Mouse (Mus musculus) cerebellum, postnatal 10 days (tissue): ENCODE results near the gene Polk.

Experiments
- DNase-seq, 2 experiments: peaks; one replicate each; pipeline ENCODE4 v3.0.0; 2021; ENCODE audit warnings: mixed read lengths in 2 of 2

Polk gene

DNA sequence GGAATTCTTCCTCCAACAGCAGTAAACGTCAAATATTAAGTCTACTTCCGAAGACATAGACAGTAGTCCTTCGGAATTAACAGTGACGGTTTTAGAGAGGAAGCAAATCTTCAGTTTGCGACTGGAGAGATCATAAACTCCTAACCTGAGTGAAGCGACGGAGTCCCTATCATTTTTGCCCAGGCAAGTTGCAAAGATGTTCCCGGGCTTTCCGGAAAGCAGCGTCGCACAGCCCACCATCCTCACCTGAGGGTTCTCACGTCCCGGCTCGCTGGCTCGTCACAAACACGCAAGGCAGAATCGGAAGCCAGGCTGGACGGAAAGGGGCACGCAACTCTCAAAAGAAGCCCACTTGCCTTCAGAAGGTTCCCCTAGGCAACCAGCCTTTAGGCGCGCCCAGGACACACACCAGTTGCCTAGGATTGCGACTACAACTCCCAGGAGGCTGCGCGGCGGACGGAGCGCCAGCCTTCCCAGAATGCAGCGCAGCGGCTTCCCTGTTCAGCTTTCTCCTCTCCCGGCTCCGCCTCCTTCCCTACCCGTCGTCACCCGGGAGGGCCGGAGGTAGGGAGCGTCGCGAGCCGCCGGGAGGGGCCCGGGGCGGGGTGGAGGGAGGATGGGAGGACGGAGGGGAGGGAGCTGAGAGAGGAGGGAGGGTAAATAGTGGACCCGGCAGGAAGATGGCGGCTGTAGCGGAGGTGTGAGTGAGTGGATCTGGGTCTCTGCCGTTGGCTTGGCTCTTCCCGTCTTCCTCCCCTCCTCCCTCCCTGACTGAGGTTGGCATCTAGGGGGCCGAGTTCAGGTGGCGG lies at the start of gene Polk, which contains the start of gene Col4a3bp:
Gene Polk (minus strand): TSS at position 499 of the 809 bp plus-strand sequence.
Gene Col4a3bp (plus strand): TSS at position 538 of the 809 bp plus-strand sequence.
- peak; percentile 96 to 99 for DNase-seq

DNA sequence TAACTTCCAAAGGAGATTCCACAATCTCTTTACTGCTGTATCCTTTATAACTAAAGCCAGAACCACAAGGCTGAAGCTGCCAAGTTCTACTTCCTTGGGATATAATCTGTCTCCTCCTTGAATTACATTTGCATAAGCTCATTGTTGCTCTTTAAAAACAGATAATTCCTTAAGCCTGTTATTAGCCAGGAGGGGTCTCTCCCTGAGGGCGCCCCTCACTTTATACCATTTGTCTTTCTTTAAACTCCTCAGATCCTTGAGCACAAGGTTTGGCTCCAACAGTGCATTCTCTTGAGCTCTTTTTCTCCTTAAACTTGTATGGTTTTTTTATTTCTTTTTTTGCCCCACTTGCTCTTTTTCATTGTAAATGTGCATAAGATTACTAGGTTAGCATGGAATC lies 46.3 kb upstream of the Polk start:
- no peak for DNase-seq

DNA sequence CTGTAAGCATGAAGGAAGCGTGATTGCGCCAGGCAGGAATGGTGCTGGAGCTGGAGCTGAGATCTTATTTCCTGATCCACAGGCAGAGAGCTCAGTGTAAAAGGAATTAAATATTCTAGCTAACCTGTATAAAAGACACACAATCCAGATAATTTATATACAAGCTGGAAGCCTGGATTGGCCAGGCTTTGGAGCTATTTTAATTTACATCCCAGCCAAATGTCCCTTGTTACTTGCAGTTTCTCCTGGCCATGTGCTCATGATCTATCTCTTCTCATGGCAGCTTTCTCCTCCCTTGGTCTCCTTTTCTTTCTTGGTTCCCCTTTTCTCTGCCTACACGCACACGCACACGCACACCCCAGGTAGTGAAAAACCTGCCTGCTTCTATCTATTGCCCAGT lies 44.2 kb upstream of the Polk start:
- DNase-seq, result no peak

DNA sequence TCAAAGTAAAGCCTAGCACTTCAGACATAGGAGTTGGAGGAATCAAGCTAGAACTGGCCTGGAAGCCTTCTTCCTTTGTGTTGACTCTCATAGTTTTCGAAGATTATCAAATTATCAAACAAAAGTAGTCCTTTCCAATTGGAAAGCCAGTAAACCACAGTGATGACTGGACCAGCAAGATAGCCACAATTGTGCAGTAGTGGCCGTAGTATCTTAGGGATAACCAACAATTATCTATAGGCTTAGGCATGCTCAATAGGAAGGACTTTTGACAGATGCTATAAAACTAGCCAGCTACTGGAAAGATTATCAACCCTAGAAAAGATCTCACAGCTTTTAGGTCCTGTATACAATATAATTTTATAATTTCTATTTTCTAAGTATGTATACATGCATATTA lies 41.8 kb upstream of the Polk start:
- DNase-seq, result no peak

DNA sequence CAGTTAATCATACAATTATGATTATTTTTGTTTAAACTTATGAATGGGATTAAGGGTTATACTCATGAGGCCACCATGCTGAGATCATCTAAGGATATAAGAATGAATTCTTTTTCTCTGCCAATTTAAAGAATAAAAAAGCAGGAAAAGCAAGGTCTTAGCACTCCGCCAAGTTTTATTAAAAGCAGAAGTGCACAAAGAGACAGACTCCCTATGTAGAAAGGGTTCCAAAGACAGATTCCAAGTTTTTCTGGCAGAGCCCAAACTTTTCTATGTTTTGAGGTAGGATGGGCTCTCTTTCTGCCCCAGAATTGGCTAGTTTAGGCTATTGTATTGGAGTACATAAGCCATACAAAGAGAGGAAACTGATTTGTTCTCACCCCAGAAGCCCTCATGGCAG lies 37.6 kb upstream of the Polk start:
- DNase-seq, result no peak

DNA sequence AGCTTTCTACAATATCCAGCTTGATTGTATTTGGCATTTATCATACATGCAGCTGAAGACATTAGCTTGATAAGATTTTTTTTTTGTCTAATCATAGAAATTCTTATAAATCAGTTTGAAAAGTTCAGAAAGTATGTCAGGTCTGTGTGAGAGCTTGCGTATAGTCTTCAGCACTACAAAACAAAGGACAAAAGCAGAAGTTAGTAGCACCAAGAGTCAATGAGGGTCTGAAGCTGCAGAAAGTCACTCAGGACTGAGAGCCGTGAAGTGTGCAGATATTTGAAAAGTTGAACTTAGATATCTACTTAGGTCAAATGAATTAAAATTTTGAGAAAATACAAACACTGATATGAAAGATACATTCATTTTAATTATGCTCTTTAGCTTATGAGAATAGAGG lies 36.7 kb upstream of the Polk start:
- no peak for DNase-seq

DNA sequence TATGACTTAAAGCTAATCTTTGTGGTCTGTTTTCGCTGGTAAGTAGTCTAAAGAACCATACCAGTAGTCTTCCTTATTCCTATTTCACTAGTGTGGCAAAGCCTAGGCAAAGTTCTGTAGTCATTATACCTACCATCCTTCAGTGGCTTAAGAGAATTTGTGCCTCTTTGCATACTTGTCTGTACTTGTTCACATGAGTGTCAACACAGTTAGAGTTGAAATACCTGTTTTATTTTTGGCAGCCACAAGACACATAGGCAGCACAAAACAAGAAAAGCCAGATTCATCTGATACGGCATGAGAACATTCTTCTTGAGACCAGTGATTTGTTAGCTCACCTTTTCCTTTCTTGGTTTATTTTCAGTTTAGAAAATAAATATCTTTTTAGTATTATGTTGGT lies 31.8 kb upstream of the Polk start:
- DNase-seq, result no peak

DNA sequence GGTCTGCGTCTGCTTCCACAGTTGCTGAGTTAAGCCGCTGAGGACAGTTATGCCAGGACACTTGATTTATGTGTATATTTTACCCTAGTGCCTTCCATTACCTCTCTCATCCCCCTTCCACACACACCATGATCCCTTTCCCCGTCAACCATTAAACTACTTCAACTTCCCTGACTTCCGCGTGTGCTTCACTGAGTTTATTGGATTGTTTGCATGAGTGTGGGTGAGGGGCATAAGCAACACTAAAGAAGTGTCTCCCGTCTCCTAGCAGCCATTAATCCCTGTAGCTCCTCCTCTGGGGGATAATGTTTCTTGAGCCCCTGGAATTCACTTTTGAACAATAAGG lies 28.6 kb upstream of the Polk start:
- no peak for DNase-seq

DNA sequence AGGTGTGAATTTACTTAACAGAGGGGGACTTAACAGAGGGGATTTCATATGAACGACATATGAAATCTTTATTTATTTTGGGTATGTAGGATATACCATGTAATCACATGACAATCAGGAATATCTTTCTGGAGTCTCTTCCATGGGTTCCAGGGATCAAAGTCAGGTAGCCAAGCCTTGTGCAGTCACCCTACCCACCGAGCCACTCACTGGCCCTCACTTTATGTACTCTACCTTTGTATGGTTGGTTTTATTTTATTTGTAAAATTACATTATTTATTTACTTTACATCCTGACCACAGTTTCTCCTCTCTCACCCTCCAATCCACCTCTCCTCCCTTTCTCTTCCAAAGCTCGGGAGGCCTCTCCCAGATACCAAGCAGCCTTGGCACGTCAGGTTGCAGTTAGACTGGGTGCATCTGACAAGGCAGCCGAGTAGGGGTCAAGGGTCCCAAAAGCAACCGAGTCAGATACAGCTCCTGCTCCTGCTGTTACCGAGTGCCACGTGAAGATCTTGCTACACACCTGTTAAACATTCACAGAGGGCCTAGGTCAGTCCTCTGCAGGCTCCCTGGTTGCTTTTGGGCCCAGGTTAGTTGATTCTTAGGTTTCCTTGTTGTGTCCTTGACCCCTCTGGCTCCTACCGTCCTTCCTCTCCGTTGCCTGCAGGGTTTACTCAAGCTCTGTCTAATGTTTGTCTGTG lies 28.1 kb upstream of the Polk start:
- no peak for DNase-seq

DNA sequence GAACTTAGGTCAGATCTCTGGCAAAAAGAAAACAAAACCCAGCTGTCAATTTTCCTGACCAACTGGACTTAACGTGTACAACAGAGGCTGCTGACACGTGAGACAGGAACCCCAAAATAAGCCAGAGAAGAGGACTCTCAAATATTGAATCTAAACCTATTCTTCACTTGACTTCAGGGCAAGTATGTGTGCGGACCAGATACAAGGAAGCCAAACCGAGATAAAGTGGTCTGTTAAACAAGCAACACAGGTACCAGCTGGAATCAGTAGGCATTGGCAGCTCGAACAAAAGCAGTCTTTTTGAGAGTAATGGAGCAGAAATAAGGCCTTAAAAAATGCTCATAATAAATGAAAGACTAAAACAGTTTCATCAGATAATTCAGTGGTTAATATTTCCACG lies 25.6 kb upstream of the Polk start:
- no peak for DNase-seq

DNA sequence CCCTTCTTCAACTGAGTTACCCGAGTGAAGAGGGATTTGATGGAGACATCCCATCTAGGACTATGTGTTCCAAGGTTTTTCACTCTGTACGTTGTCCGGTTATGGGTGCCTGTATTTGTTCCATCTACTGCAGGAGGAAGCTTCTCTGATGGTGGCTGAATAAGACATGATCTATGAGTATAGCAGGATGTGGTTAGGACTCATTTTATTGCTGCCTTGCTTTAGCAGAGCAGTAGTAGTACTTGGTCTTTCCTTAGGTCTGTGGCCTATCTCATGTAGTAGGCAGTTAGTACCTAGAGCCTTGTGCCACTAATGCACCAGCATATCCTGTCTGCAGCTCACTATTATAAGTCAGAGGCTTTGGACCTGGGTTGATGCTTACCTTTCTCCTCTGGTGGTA lies 12.7 kb upstream of the Polk start:
- no peak for DNase-seq

DNA sequence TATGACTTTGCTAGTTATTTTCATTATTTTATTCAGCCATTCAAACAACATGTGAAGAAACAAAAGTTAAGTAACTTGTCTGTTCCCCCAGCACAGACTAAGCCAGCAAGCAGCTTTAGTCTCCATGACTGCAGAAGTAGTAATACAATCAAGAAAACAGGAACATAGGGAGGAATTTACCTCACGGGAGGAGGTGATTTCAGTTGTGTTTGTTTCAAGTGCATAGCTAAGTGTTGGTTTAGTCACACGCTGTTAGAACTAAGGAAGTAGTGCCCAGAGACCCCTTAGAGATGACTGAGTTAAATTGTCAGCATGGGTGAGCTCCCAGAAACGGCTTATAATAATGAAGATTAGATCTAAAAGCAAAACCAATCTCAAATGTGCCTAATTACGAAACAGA lies 5.6 kb upstream of the Polk start:
- DNase-seq, result no peak

DNA sequence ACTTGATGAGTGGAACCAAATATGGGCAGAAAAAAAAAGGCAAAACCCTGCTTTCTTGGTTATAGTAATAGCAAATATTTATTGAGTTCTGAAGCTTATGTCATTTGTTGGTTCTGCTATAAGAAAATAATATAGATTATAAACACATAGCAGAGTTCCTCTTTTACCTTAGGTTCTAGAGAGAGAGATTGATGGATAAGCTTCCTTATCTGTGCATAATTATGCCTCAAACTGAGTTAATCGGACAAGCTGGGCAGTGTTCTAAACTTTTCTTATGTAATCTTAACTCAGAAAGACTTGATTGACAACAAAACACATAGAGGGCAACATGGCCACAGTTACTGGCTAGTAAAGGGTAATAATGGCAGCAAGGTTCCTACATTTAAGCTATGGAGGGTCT lies 4.9 kb upstream of the Polk start:
- DNase-seq, result no peak

DNA sequence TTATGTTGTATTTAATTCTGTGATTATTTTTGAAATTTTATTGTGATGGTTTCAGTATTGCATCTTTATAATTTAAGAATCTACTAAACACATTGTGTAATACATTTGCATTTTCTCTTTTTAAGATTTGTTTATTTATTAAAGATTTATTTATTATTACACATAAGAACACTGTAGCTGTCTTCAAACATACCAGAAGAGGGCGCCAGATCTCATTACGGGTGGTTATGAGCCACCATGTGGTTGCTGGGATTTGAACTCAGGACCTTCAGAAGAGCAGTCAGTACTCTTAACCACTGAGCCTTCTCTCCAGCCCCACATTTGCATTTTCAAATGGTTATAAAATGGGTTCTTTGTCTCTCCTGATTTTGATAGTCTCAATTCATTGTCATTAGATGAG lies 2.1 kb upstream of the Polk start:
- peak; percentile 6 to 36 for DNase-seq

DNA sequence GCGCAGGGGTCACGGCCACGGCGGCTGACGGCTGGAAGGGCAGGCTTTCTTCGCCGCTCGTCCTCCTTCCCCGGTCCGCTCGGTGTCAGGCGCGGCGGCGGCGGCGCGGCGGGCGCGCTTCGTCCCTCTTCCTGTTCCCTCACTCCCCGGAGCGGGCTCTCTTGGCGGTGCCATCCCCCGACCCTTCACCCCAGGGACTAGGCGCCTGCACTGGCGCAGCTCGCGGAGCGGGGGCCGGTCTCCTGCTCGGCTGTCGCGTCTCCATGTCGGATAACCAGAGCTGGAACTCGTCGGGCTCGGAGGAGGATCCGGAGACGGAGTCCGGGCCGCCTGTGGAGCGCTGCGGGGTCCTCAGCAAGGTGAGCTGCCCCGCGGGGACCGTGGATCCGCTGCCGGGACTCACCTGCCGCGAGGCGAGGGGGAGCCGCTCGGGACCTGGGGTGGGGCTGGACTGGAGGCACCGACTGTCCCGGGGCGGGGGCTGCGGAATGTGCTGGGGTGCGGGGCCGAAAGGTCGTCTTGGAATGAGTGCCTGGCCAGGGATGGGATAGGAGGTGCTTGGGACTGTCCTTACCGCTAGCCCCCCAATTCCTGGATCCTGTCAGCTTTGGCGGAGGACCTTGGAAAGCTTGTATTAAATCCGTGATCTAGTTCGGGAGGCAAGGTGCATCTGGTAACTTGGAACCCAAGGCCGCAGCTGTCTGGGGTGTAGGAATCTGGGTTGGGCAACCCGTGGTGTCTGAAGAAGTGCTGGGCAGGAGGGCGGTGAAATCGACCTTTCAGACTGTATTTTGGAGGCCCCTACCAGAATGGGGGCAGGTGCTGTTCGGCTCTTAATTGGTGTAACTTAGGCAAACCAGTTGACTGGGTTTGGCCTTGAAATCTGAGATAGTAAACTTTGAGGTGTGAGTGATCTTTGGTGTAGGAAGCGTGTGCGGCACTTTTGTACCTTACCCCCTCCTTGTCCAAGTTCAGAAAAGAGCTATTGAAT lies 817 bp upstream of the Polk start:
- peak; percentile 77 to 78 for DNase-seq

DNA sequence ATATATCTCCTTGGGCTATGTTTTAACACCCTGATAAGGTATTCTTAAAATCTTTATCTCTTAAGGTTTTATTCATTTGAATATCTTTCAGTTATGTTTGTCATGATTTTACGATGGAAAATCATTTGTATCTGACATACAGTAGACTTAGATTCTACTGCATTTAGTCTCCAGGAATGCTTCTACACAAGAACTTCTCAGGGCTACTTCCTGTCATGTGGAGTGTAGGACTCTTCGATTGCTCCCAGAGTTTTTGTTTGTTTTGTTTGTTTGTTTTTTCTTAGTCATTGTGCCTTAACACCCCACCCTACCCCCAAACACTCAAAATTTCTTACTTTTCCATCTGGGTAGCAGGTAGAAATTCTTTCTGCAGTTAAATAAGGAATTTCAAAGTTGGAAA lies 998 bp downstream of the Polk start:
- DNase-seq, result no peak

DNA sequence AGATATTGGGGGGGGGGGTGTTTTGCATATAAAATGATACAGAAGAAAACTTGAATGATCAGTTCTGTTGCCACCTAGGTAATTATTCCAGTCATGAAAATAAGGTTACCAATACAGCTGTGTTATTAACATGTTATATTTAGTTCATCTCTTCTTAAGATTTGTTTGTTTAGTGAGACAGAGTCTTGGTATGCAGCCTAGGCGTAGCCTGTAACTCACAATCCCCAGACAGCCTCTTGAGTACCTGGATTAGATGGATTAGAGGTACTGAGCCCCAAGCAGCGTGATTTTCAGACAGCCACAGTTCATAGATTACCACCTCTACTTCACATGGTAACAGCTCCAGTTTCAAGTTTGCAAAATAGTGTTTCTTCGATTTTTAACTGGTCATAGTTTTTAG lies 4.3 kb downstream of the Polk start:
- no peak for DNase-seq

DNA sequence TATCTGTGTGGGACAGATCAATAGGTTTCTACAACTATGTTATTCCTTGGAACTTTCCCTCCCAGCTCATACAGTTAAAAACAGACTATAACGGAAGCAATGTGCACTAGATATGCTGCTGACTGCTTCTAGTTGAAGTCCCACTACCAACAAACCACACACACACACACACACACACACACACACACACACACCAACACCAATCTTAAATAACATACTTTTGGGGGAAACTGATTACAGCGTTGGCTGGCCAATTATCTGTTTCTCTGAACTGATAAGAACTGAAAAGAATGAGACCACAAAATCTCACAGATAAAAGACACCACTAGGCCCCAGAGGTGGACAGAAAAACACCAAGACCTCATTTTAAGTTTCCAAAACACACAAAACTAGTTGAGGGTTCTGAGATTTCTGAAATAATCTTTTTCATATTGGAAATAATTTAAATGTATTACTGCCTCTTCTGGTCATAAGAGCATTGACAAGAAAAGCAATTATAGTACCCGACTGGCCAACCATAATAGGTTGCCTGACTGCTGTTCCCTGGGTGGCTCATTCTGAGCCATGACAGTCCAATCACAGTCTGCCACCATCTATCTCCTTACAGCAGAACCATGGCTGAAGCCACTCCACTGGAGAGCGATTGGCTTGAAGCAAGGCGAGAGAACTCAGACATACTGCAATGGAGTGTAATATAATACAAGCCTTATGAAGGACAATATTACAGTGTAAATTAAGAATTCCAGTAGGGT lies 5.4 kb downstream of the Polk start:
- DNase-seq, result no peak

DNA sequence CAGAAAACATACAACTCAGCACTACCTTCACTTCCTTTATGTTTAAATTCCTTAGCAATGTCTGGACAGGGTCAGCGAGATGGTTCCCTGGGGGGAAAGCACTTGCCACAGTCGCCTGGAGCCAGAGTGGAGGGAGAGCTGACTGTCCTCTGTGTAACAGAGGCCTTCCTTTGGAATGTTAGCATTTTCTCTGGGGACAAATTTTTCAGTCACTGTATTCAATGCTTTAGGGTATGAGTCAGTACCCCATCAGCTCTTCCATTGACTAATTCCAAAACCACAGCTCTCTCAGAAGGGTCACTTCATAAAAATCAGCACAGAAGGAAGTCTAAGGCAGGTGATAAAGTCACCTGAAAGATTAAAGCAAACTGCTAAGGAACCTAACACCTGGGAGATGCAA lies 8.6 kb downstream of the Polk start:
- DNase-seq, result no peak

DNA sequence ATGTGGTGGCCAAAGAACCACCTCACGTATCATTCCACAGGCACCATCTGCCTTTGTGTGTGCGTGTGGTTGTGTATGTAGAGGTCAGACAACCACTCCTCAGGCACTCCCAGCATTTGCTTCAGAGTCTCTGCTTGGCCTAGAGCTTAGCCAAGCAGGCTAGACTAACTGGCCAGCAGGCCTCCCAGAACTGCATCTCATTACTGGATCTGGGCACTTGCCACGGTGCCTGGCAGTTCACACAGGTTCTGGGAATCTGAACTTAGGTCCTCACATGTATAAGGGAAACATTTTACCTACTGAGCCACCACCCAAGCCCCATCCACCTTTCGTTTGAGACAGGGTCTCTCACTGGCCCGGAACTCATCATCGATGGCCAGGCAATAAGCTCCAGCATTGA lies 10.2 kb downstream of the Polk start:
- DNase-seq, result peak; percentile 28 to 46

DNA sequence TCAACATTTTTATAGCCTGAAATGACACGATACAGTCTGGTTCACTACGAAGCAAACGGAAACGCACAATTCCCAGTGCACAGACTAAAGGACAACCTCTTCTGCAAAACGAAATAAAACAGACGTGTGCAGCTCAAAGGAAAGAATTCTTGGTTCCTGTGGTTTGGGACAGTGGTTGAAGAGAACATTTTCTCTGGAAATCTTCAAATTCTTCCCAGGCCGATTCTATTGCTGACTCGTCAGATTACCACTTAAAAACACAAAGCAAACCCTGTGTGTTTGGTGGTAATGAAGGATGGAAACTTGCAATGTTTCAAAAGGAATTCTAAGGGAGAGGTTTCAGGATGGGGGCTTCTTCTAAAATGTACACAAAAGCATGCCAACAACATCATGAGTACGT lies 12.3 kb downstream of the Polk start:
- DNase-seq, result no peak

DNA sequence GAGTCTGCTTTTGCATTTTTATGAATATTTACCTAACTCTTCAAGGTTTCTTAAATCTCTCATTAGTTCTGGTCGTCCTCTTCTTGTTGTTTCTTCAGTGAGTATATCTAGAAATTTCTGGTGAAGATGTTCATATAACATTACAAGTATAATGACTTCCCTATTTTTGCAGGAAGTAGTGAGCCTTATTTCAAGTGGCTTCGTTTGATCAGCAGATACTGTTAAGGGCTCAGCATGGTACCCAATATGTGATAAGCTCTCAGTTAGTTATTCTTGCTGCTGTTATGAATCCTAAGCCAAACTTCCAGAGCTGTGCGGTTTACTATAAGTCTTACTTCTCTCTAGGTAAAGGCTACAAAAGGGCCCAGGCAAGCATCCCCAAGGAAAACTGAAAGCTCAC lies 12.8 kb downstream of the Polk start:
- no peak for DNase-seq

DNA sequence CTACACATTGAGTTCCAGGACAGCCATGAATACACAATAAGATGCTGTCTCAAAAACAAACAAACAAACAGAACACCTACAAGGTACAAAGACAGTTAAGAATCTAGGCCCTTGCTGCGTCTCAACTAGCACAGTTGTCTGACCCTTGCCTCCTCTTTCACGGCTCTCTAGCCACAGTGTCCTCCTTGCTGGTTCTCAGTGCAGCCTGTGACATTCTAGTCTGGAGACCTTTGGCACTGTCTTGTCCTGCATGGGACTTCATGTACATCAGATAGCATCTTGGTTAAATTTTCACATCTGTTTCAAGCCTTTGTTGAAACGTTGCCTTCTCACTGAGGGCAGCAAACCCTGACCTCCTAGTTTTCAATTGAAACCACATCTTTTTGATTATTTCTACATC lies 13.6 kb downstream of the Polk start:
- no peak for DNase-seq
